Mouse (Mus musculus) kidney, adult 2 months (tissue): Measurements from ENCODE around the gene Tmem268.

Experiments used
- CTCF ChIP-seq: fragments of 200-500 bp; conservative IDR thresholded peaks from 2 replicates; pipeline ENCODE4 v1.5.1; 2011; ENCODE audit warnings: low read depth, mild to moderate bottlenecking, control low read depth, low read length, moderate library complexity, mixed read lengths; ENCODE audit not compliant: insufficient read depth, insufficient read length
- POLR2A ChIP-seq: fragments of 200-500 bp; IDR thresholded peaks from one replicate; pipeline ENCODE4 v1.6.1; 2011; ENCODE audit warnings: low read depth, low read length, control low read depth

GRCm38 (mm10) chr4:63621861-63622260 is 63.3 kb downstream of the Tmem268 start:
- TF ChIP-seq CTCF (no peak), POLR2A (no peak)
